Mouse (Mus musculus): Measurements from ENCODE around the gene Kdm1b.

GRCm38 (mm10) chr13:47056781-47057180 is 13.5 kb downstream of the Kdm1b start:
- TF ChIP-seq CTCF (IDR thresholded peaks at IDR 0.05; ENCODE audit: low read depth) (no peak), EP300 (IDR thresholded peaks at IDR 0.05; ENCODE audit: low read depth) (no peak)

Measured in heart, postnatal 0 days (tissue).